Mouse (Mus musculus) urinary bladder, postnatal 14 days (tissue): ENCODE measurements around the gene Gm17655.
A peak's percentile ranks its signal among the peaks of the same experiment; 100 is the strongest.
"Not testable (repeated sequence)": the region's sequence is repeated elsewhere in the genome, so short reads cannot be mapped to it uniquely, and the experiment has no call there.

ENCODE experiments used
- DNase-seq: peaks from one replicate; pipeline ENCODE4 v3.0.0; 2021; ENCODE audit warnings: low spot score

Gene Gm17655

GRCm38 (mm10) chr5:110072413-110072812 lies at the start of gene Gm17655:
Gene Gm17655, minus strand, starts transcription at chr5:110072513.
- not testable (repeated sequence) for DNase-seq

- DNase-seq: peak; percentile 90
These were observed 37.7 kb upstream of the Gm17655 start, which contains the start of gene Zfp605 for GRCm38 (mm10) chr5:110109991-110110441. Gene Zfp605, plus strand, starts transcription at chr5:110110092.

DNA sequence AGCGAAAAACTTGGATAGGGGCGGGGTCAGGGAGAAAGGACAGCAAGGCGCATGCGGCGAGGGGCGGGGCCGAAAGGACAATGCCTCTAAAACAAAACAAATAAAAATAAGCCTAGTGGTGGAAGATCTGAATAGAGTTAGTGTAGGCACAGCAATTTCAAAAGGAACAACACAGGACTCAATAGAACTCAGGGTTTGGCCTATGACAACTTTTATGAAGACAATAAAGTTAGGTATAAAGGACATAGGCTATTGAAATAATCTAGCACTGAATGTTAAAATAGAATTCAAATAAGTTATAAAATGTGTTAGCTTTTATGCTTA lies 36.0 kb upstream of the Gm17655 start:
- DNase-seq: no peak

- DNase-seq: peak; percentile 97
These were observed 35.4 kb upstream of the Gm17655 start, which contains the start of gene Gtpbp6 for GRCm38 (mm10) chr5:110107581-110108304. Gene Gtpbp6, minus strand, starts transcription at chr5:110108197.

- DNase-seq: no peak
These were observed 34.7 kb upstream of the Gm17655 start for GRCm38 (mm10) chr5:110106901-110107564.

DNA sequence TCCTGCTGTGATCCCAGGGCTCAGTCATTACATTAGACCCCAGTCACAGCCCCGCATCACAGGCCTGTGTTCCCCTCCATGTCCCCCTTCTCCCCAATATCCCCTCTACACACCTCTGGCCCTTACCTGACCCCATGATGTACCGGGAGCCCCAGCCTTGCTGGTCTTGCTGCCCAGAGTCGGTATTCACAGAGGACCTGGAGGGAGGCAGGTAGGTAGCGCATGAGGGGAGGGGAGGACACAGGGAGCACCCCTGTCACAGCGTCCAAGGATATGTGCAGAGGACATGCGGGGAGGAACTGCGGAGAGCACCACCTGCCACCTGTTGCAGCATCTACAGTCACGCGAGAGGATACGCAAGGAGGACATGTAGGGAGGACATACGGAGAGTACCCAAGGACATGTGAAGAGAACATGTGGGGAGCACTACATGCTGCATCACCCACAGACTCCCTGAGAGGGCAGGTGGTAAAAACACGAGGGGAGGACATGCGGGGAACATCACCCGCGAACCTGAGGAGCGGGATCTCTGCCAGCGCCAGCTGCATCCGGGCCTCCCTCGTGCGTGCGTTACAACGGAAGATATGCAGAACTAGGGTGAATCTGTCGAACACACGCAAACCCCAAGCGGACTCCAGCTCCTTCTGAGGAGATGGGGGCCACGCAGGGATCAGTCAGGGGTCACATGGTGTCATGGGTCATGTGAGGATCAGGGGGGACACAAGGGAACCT lies 34.0 kb upstream of the Gm17655 start:
- DNase-seq: no peak

GRCm38 (mm10) chr5:110104616-110105380 lies 32.5 kb upstream of the Gm17655 start:
- no peak for DNase-seq

DNA sequence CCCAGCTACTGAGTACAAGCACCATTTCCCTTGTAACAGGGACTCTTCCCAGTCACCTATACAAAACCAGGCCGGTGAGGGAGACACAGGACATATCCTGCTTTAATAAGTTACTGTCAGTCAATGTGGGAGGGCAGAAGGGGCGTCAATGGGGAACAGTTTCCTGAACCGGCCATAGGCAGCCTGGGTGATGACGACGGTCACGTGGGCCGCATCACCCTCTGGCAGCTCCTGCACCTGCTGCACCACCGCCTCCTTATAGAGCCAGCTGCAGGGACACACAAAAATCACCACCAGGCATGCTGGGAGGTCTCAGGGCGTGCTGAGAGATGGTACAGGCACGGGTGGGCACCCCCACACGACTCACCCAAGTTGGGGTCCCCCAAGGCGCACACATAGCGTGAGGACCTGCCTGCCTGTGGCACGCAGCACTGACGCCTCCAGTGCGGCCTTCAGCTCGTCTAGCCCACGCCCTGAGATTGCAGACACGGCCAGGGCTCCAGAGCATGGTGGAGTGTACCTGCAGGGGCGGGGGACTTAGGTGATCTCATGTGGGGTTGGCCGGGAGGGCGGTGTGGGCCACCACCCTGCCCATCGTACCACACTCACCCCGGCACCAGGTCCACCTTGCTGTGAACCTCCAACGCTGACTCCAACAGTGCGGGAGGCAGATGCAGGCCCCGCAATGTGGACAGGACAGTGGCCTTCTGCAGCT lies 31.7 kb upstream of the Gm17655 start:
- no peak for DNase-seq

DNA sequence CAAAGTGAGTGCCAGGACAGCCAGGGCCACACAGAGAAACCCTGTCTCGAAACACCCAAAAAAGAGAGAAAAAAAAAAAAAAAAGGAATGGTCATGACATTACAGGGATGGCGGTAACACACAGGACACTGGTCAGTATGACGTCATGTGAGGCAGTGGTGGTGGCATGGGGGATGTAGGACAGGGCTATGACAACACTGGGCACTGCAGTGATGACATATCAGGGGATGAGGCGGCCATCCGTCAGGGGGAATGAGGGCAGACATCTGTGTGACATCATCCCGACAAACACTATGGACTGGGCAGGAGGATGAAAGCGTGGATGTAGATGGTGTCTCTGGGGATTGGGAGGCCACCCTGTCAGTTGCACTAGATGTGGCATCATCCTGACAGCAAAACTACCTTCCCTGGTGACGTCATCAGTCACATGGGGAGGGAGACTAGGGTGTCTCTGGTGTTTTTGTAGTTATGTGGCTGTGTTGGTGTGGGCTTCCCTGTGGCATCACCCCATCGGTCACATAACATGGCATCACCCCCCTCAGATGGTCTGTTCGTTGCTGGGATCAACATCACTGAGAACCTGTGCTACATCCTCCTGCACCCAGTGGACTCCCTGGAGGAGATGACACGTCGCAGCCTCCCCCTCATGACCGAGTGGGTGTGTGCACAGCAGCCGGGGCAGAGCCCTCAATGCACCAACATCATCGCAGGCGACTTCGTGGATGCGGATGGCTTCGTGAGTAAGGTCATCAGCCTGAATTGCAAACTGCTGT lies 30.7 kb upstream of the Gm17655 start:
- DNase-seq: no peak

DNA sequence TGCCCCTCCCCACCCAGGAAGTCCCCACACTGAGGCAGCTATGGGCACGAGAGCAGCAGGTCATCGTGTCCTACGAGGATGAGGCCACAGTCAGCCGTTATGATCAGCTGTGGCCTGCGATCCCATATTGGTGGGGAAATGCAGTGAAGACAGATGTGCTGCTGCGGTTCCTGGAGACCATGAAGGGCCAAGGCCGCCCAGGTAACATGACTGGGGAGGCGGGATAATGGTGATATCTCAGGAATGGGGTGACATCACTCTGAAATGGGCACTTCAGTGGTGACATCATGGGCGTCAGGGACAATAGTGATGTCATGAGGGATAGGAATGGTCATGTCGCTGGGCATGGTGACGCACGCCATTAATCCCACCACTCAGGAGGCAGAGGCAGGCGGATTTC lies 30.1 kb upstream of the Gm17655 start:
- no peak for DNase-seq

DNA sequence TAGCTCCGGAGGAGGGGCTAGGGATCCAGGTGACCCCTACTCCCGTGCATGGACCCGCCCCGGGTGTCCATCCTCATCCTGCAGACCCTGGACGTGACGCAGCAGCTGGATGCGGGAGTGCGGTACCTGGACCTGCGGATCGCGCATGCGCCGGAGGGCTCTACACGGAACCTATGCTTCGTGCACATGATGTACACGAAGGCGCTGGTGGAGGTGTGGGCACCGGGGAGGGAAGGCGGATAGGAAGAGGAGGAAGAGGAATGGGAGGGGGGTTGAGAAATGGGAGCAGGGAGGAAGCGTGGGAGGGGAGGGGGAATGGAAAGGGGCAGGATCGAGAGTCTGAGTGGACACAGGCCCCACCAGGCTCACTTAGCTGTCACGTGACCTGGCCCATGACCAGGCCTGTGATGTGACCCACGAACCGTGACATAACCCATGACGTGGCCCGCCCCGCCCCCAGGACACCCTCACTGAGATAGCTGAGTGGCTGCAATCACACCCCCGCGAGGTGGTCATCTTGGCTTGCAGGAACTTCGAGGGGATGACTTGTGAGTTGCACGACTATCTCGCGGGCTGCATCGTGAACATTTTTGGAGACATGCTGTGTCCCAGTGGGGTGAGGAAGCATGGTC lies 29.5 kb upstream of the Gm17655 start:
- peak; percentile 25 for DNase-seq

DNA sequence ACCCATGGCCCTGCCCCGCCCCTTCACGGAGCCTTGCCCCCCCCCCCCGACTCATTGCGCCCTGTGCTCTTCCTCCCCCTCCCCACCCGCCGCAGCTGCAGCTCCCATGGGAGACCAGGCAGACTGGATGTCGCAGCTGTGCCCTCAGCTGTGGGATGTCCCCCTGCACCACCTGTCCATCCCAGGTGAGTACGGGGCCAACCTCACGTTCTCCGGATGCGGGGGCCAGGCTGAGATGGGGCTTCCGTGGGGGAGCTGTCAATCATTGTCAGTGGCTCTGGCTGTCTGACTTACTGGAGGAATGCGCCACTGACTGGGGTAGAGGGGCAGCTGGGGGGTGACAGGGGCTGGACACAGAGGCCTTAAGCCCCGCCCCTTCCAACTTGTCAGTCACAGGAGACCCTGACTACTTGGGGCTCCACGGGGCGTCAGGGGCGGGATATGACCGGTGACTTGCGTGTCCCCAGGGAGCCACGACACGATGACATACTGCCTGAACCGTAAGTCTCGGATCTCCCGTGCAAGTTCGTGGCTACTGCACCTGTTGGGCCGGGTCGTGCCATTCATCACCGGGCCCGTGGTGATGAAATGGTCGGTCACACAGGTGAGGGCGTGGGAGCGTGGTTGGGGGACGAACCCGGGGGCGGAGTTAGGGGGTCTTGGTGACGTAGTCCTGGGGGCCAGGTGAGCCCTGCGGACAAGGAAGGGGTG lies 28.8 kb upstream of the Gm17655 start:
- DNase-seq: peak; percentile 11

GRCm38 (mm10) chr5:110099656-110100580 lies 27.6 kb upstream of the Gm17655 start, which contains the start of gene Plcxd1:
Gene Plcxd1, plus strand, starts transcription at chr5:110099969.
- no peak for DNase-seq

DNA sequence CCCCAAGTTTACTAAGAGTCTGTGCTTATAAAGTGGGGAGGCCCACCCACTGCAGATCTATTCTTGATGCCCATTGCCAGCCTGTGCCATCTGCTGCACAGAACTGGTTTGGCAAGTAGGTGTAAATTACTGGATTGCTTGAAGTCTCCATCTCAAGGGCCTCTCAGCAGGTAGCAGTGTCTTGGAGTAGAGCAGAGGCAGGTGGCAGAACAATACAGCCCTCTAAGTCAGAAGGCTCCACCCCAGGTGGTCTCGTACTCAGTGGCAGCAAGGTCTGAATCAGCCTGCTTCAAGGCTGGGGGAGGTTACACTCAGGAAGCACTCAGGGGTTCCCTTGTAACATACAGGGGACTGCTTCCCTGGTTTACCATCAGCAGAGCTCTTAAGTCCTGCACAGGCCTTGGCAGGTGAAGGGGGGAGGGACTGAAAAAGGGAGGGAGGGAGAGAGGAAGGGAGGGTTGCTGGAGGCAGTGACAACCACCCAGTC lies 26.7 kb upstream of the Gm17655 start:
- no peak for DNase-seq

- DNase-seq: no peak
These were observed 22.5 kb upstream of the Gm17655 start for GRCm38 (mm10) chr5:110094847-110095213.

DNA sequence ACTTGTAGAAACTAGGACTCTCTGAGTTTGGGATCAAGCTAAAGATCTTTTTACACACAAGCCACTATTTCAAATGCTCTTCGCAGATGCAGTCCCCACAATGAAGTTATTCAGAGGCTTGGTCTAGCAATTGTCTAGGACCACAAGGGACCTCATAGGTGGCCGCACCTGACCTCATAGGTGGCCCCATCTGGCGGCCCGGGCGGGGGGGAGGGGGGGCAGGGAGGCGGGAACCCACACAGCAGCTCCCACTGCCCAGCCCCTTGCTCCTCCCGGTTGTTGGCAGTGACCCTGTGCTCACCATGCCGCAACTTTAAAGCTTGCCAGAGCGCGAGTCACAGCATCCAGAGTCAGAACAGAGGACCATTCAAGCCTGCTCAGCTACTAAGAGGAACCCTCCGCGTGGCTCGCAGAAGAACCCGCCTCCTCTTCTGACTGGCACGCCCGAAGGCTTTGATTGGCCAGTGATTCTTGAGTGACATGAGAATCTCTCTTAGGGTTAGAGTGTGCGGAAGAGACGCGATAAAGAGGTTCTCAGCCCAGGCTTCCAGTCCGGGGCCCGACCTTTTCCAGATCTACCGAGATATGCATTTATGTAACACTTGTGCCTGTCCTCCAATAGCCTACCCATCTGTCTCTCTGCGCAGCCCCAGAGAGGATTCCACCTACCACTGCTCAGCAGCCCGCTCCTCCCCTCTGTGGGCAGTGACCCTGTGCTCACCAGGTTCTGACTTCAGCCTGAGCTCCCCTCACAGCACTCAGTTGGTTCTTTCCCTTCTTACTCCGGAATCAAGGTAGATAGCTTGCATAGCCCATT lies 21.9 kb upstream of the Gm17655 start, which contains the start of gene Gm35315:
TSS of gene Gm35315 (minus strand) at position 391 of the 817 bp plus-strand sequence.
- peak; percentile 88 for DNase-seq

DNA sequence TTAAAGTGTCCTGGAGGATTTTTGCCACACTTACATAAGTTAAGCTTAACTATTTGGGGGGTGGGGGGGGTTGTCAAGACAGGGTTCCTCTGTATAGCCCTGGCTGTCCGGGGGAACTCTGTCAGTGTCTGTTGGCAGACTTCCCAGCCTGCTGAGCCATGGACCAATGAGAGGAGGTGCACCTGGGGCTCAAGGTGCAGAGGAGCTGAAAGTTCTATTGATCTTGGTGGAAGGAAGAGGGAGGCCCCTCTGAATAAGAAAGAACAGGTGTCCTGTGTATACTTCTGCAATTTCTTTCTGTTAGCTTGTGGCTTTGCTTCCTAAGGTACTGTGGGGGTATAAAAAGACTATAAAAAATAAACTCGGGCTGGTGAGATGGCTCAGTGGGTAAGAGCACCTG lies 19.2 kb upstream of the Gm17655 start:
- no peak for DNase-seq
